Mouse (Mus musculus) left cerebral cortex, postnatal 36 days (tissue): ENCODE measurements around the gene AC134908.4. TPM values are rescaled to one million over a fixed set of nuclear protein-coding genes. Genes with fewer than 3 reads are reported as not detected.

Source experiments
- DNase-seq, 2 experiments: peaks; one replicate each; pipeline ENCODE4 v3.0.0; 2021 to 2022; ENCODE audit warnings: low spot score in 2 of 2, mixed read lengths in 1 of 2
- intact Hi-C: fragments of 180-260 bp; cut with DNase I; formaldehyde crosslinking; loops from one replicate; pipeline ENCODE4 v1.15.1; 2025
- total RNA-seq, 2 experiments: library from RNA; stranded (reverse); gene quantifications; 2 replicates each; pipeline ENCODE4 v1.2.3; 2021

The AC134908.4 gene
- total RNA-seq, 2 experiments from 2014 or later = 0.52 TPM; not detected in 1

- DNase-seq = peak; percentile 96 to 98
- intact Hi-C loops = no loop called here
These were observed 10.1 kb downstream of the AC134908.4 start, which contains the start of gene Haghl for GRCm38 (mm10) chr17:25785281-25785745. Haghl (minus strand) TSS chr17:25785673.

GRCm38 (mm10) chr17:25783861-25784574, 11.4 kb downstream of the AC134908.4 start:
- DNase-seq = no peak
- intact Hi-C loops = no loop called here

- intact Hi-C loops = no loop called here
- DNase-seq = no peak
These were observed 12.4 kb downstream of the AC134908.4 start for GRCm38 (mm10) chr17:25783086-25783485.

GRCm38 (mm10) chr17:25781339-25781738, 14.1 kb downstream of the AC134908.4 start:
- DNase-seq = no peak
- intact Hi-C loops = no loop called here

- intact Hi-C loops = no loop called here
- no peak for DNase-seq
These were observed 17.5 kb downstream of the AC134908.4 start for GRCm38 (mm10) chr17:25777948-25778347.

- intact Hi-C loops = no loop called here
- no peak for DNase-seq
These were observed 20.0 kb downstream of the AC134908.4 start for GRCm38 (mm10) chr17:25775318-25776062.

- DNase-seq = peak; percentile 97 to 98
- intact Hi-C loops = loop anchor here (1.0 kb wide), 2 partner anchors 24 to 28 kb away; partner anchors contain the start of gene Metrn
These were observed 21.8 kb downstream of the AC134908.4 start, which contains the start of gene Narfl for GRCm38 (mm10) chr17:25773549-25774120. Narfl (plus strand) TSS chr17:25773776.

- no peak for DNase-seq
- intact Hi-C loops = no loop called here
These were observed 26.1 kb downstream of the AC134908.4 start for GRCm38 (mm10) chr17:25769331-25769730.

- no peak for DNase-seq
- intact Hi-C loops = no loop called here
These were observed 29.6 kb downstream of the AC134908.4 start for GRCm38 (mm10) chr17:25765886-25766285.

GRCm38 (mm10) chr17:25762591-25762990, 32.9 kb downstream of the AC134908.4 start:
- DNase-seq = no peak
- intact Hi-C loops = no loop called here

GRCm38 (mm10) chr17:25761561-25761970, 33.9 kb downstream of the AC134908.4 start:
- intact Hi-C loops = no loop called here
- DNase-seq = peak; percentile 29 to 53

- intact Hi-C loops = no loop called here
- DNase-seq = peak; percentile 29 to 37
These were observed 35.3 kb downstream of the AC134908.4 start for GRCm38 (mm10) chr17:25760148-25760547.

GRCm38 (mm10) chr17:25757691-25758090, 37.8 kb downstream of the AC134908.4 start:
- intact Hi-C loops = no loop called here
- DNase-seq = no peak

GRCm38 (mm10) chr17:25756378-25757242, 38.8 kb downstream of the AC134908.4 start:
- intact Hi-C loops = no loop called here
- no peak for DNase-seq

- intact Hi-C loops = no loop called here
These were observed 39.7 kb downstream of the AC134908.4 start for GRCm38 (mm10) chr17:25755627-25756377.

GRCm38 (mm10) chr17:25755086-25755485, 40.4 kb downstream of the AC134908.4 start:
- DNase-seq = no peak
- intact Hi-C loops = no loop called here

More at GRCm38 (mm10) chr17:25755627-25756377, 39.7 kb downstream of the AC134908.4 start:
- DNase-seq = no peak

GRCm38 (mm10) chr17:25754241-25754640, 41.2 kb downstream of the AC134908.4 start, which contains the start of gene Msln:
Msln (minus strand) TSS chr17:25754378.
- DNase-seq = no peak
- intact Hi-C loops = no loop called here

- intact Hi-C loops = no loop called here
- DNase-seq = no peak
These were observed 44.0 kb downstream of the AC134908.4 start for GRCm38 (mm10) chr17:25751446-25751845.
